Mouse (Mus musculus) hindbrain, embryonic 14.5 days (tissue): ENCODE measurements around the gene Marveld1. TPM values are rescaled to one million over a fixed set of nuclear protein-coding genes. Genes with fewer than 3 reads are reported as not detected.

ENCODE experiments used
- ATAC-seq: fragments of 200-750 bp; cut with Nextera tagmentation; 2 replicates; pipeline ENCODE4 v1.8.0; 2017; ENCODE audit warnings: moderate number of reproducible peaks, mild to moderate bottlenecking, moderate TSS enrichment, moderate library complexity; ENCODE audit not compliant: low FRiP score
- DNase-seq: peaks from one replicate; pipeline ENCODE4 v3.0.0-alpha.2; 2015; ENCODE audit warnings: low spot score
- H3K27ac ChIP-seq: fragments of 300-500 bp; sonication (generic); 2 replicates; pipeline ENCODE4 v1.5.1; 2014; ENCODE audit warnings: mild to moderate bottlenecking, moderate library complexity
- H3K27me3 ChIP-seq: fragments of 300-500 bp; sonication (generic); 2 replicates; pipeline ENCODE4 v1.6.1; 2014; ENCODE audit warnings: mild to moderate bottlenecking, low read length, mixed read lengths; ENCODE audit not compliant: control insufficient read depth, insufficient read depth
- H3K36me3 ChIP-seq: fragments of 300-500 bp; sonication (generic); replicated peaks from 2 replicates; pipeline ENCODE4 v1.6.1; 2014; ENCODE audit not compliant: control insufficient read depth, insufficient read depth
- H3K4me1 ChIP-seq: fragments of 300-500 bp; sonication (generic); replicated peaks from 2 replicates; pipeline ENCODE4 v1.6.1; 2014; ENCODE audit warnings: antibody characterized with exemption, low read length, mixed read lengths; ENCODE audit not compliant: control insufficient read depth, insufficient read depth
- H3K4me2 ChIP-seq: fragments of 300-500 bp; sonication (generic); replicated peaks from 2 replicates; pipeline ENCODE4 v1.6.1; 2014; ENCODE audit warnings: mild to moderate bottlenecking, moderate library complexity
- H3K4me3 ChIP-seq: fragments of 300-500 bp; sonication (generic); replicated peaks from 2 replicates; pipeline ENCODE4 v1.5.1; 2014; ENCODE audit warnings: mild to moderate bottlenecking, low read length
- H3K9ac ChIP-seq: fragments of 300-500 bp; sonication (generic); 2 replicates; pipeline ENCODE4 v1.6.1; 2014
- H3K9me3 ChIP-seq: fragments of 300-500 bp; sonication (generic); 2 replicates; pipeline ENCODE4 v1.6.1; 2016; ENCODE audit warnings: low read length; ENCODE audit not compliant: control insufficient read depth
- WGBS: fragments of 180-500 bp; shearing (Covaris S2); extraction: QIAGEN DNeasy Blood & Tissue Kit; methylation state at CpG from one replicate; pipeline ENCODE4 v1.1.7; 2014; 5-methylcytosine and 5-hydroxymethylcytosine counted together
- polyA plus RNA-seq: library from polyadenylated mRNA; unstranded; fragments of >200 nt; fragmentation: Nextera tagmentation; extraction: Ambion mirVana; gene quantifications from 2 replicates; pipeline ENCODE4 v1.2.1, GENCODE M21; 2014

The Marveld1 gene
- 2.7 and 3.2 TPM in 2 replicates for polyA plus RNA-seq

GRCm38 (mm10) chr19:42147170-42147768 is at the start of gene Marveld1:
Gene Marveld1, plus strand, starts transcription at chr19:42147400.
- no peaks in the 10 kb centered on the region for H3K36me3 ChIP-seq
- 0 out of 2 replicates have a peak within 1 kb of the TSS, but pooled peaks have one; percentile 5 for H3K27ac ChIP-seq
- peaks cover 31% of the 10 kb centered on the region for H3K27me3 ChIP-seq
- peak within 1 kb of the TSS; percentile 92 for H3K4me2 ChIP-seq
- under 1% methylated on average over 12 of the region's 57 CpGs for WGBS
- peak within 1 kb of the TSS; percentile 50 for H3K4me3 ChIP-seq
- H3K9me3 ChIP-seq: no peaks in the 10 kb centered on the region
- no peak for DNase-seq
- H3K9ac ChIP-seq: peak within 1 kb of the TSS; percentile 73
- peak; percentile 59; the same call in 1 of the 2 replicates for ATAC-seq
- H3K4me1 ChIP-seq: peaks cover 13% of the 10 kb centered on the region; the same call in 1 of the 2 replicates

GRCm38 (mm10) chr19:42099406-42099805 is 47.8 kb upstream of the Marveld1 start:
- no peaks in the 10 kb centered on the region for H3K4me1 ChIP-seq
- no peak overlapping the region for H3K9ac ChIP-seq
- no peak overlapping the region for H3K27ac ChIP-seq
- H3K4me3 ChIP-seq: no peak overlapping the region
- H3K36me3 ChIP-seq: peaks cover 32% of the 10 kb centered on the region
- H3K9me3 ChIP-seq: no peaks in the 10 kb centered on the region
- H3K4me2 ChIP-seq: no peak overlapping the region
- no peaks in the 10 kb centered on the region for H3K27me3 ChIP-seq
- WGBS: 98% methylated on average over 3 of the region's 3 CpGs
- DNase-seq: no peak
- no peak for ATAC-seq

- no peaks in the 10 kb centered on the region for H3K4me1 ChIP-seq
- no peak overlapping the region for H3K4me3 ChIP-seq
- ATAC-seq (no peak), DNase-seq (no peak)
- 94% methylated on average over 9 of the region's 9 CpGs for WGBS
- H3K4me2 ChIP-seq: no peak overlapping the region
- no peaks in the 10 kb centered on the region for H3K9me3 ChIP-seq
- no peaks in the 10 kb centered on the region for H3K27me3 ChIP-seq
- no peak overlapping the region for H3K9ac ChIP-seq
- peaks cover 52% of the 10 kb centered on the region for H3K36me3 ChIP-seq
- H3K27ac ChIP-seq: no peak overlapping the region
These were observed 42.5 kb upstream of the Marveld1 start for GRCm38 (mm10) chr19:42104681-42105080.

- Histone ChIP-seq H3K9ac (no peak overlapping the region), H3K4me1 (no peaks in the 10 kb centered on the region), H3K4me3 (no peak overlapping the region), H3K9me3 (no peaks in the 10 kb centered on the region), H3K27me3 (no peaks in the 10 kb centered on the region), H3K4me2 (no peak overlapping the region), H3K36me3 (peaks cover 74% of the 10 kb centered on the region), H3K27ac (no peak overlapping the region)
- WGBS: 92% methylated on average over 4 of the region's 4 CpGs
- no peak for DNase-seq
- ATAC-seq: no peak
These were observed 31.3 kb upstream of the Marveld1 start for GRCm38 (mm10) chr19:42115783-42116335.

GRCm38 (mm10) chr19:42118142-42118541 is 29.1 kb upstream of the Marveld1 start:
- H3K4me1 ChIP-seq: no peaks in the 10 kb centered on the region
- DNase-seq: no peak
- H3K36me3 ChIP-seq: peaks cover 93% of the 10 kb centered on the region
- WGBS: 96% methylated on average over 9 of the region's 9 CpGs
- no peak overlapping the region for H3K4me2 ChIP-seq
- H3K27me3 ChIP-seq: no peaks in the 10 kb centered on the region
- H3K4me3 ChIP-seq: no peak overlapping the region
- no peak overlapping the region for H3K9ac ChIP-seq
- H3K27ac ChIP-seq: no peak overlapping the region
- no peaks in the 10 kb centered on the region for H3K9me3 ChIP-seq
- no peak for ATAC-seq

GRCm38 (mm10) chr19:42118596-42118995 is 28.6 kb upstream of the Marveld1 start:
- H3K4me3 ChIP-seq: no peak overlapping the region
- H3K9me3 ChIP-seq: no peaks in the 10 kb centered on the region
- no peak overlapping the region for H3K27ac ChIP-seq
- no peaks in the 10 kb centered on the region for H3K27me3 ChIP-seq
- H3K9ac ChIP-seq: no peak overlapping the region
- no peaks in the 10 kb centered on the region for H3K4me1 ChIP-seq
- H3K36me3 ChIP-seq: peaks cover 93% of the 10 kb centered on the region
- H3K4me2 ChIP-seq: no peak overlapping the region
- no peak for DNase-seq
- 99% methylated on average over 5 of the region's 5 CpGs for WGBS
- no peak for ATAC-seq

- Histone ChIP-seq H3K9ac (no peak overlapping the region), H3K4me3 (no peak overlapping the region), H3K4me1 (no peaks in the 10 kb centered on the region), H3K9me3 (no peaks in the 10 kb centered on the region), H3K4me2 (no peak overlapping the region), H3K27ac (no peak overlapping the region), H3K36me3 (peaks cover 89% of the 10 kb centered on the region), H3K27me3 (no peaks in the 10 kb centered on the region)
- DNase-seq: no peak
- ATAC-seq: no peak
- WGBS: 92% methylated on average over 8 of the region's 8 CpGs
These were observed 26.7 kb upstream of the Marveld1 start for GRCm38 (mm10) chr19:42120451-42120850.

GRCm38 (mm10) chr19:42124684-42125083 is 22.5 kb upstream of the Marveld1 start:
- DNase-seq (no peak), ATAC-seq (no peak)
- Histone ChIP-seq H3K4me1 (0 out of 2 replicates have a peak, but pooled peaks cover 7% of the 10 kb centered on the region), H3K4me2 (no peak overlapping the region), H3K36me3 (peaks cover 51% of the 10 kb centered on the region), H3K4me3 (no peak overlapping the region), H3K27ac (no peak overlapping the region), H3K9me3 (no peaks in the 10 kb centered on the region), H3K27me3 (no peaks in the 10 kb centered on the region), H3K9ac (no peak overlapping the region)
- WGBS: 83% methylated on average over 13 of the region's 13 CpGs

GRCm38 (mm10) chr19:42125501-42126218 is 21.5 kb upstream of the Marveld1 start:
- Histone ChIP-seq H3K27ac (no peak overlapping the region), H3K4me3 (no peak overlapping the region), H3K36me3 (peaks cover 41% of the 10 kb centered on the region), H3K9ac (no peak overlapping the region), H3K4me2 (no peak overlapping the region), H3K9me3 (no peaks in the 10 kb centered on the region), H3K27me3 (no peaks in the 10 kb centered on the region), H3K4me1 (0 out of 2 replicates have a peak, but pooled peaks cover 7% of the 10 kb centered on the region)
- DNase-seq (no peak), ATAC-seq (no peak)
- WGBS: 84% methylated on average over 11 of the region's 11 CpGs
